Mouse (Mus musculus): ENCODE data around the gene Gigyf1.

Gigyf1 gene

GRCm38 (mm10) chr5:137570691-137571586, 52.6 kb downstream of the Gigyf1 start:
- DNase-seq (ENCODE audit: low spot score in 2 of 2): no peak

- DNase-seq (ENCODE audit: low spot score in 2 of 2): peak in 1 of 2 experiments; percentile 42
Observed at GRCm38 (mm10) chr5:137574470-137574901, 56.1 kb downstream of the Gigyf1 start.
